Mouse (Mus musculus): ENCODE data around the gene Cfap65.

Gene Cfap65

GRCm38 (mm10) chr1:74936221-74936830 is 927 bp upstream of the Cfap65 start:
- no peak for DNase-seq

GRCm38 (mm10) chr1:74927621-74928296 is 7.6 kb downstream of the Cfap65 start:
- no peak for DNase-seq

GRCm38 (mm10) chr1:74926721-74927120 is 8.7 kb downstream of the Cfap65 start:
- DNase-seq = peak; percentile 34

GRCm38 (mm10) chr1:74924464-74924863 is 10.9 kb downstream of the Cfap65 start:
- DNase-seq = no peak

- no peak for DNase-seq
These were observed 19.7 kb downstream of the Cfap65 start for GRCm38 (mm10) chr1:74915706-74916105.

GRCm38 (mm10) chr1:74902191-74902590 is 33.2 kb downstream of the Cfap65 start:
- DNase-seq = no peak

- peak; percentile 39 for DNase-seq
These were observed 33.7 kb downstream of the Cfap65 start for GRCm38 (mm10) chr1:74901686-74902085.

- DNase-seq = no peak
These were observed 34.8 kb downstream of the Cfap65 start for GRCm38 (mm10) chr1:74900341-74901285.

GRCm38 (mm10) chr1:74898656-74899431 is 36.6 kb downstream of the Cfap65 start:
- DNase-seq = no peak

- no peak for DNase-seq
These were observed 37.4 kb downstream of the Cfap65 start for GRCm38 (mm10) chr1:74897976-74898375.

GRCm38 (mm10) chr1:74894966-74895365 is 40.4 kb downstream of the Cfap65 start:
- DNase-seq = peak; percentile 66

- peak; percentile 33 for DNase-seq
These were observed 42.1 kb downstream of the Cfap65 start, which contains the start of gene Cryba2 for GRCm38 (mm10) chr1:74893134-74893855. Gene Cryba2, minus strand, starts transcription at chr1:74893143.

GRCm38 (mm10) chr1:74892351-74893133 is 42.9 kb downstream of the Cfap65 start:
- no peak for DNase-seq

- DNase-seq = no peak
These were observed 43.9 kb downstream of the Cfap65 start for GRCm38 (mm10) chr1:74891513-74891912.

GRCm38 (mm10) chr1:74885369-74886042 is 49.9 kb downstream of the Cfap65 start, which contains the start of gene Fev:
Gene Fev, minus strand, starts transcription at chr1:74885419.
- no peak for DNase-seq

GRCm38 (mm10) chr1:74884196-74885141 is 50.9 kb downstream of the Cfap65 start:
- no peak for DNase-seq

GRCm38 (mm10) chr1:74883441-74883840 is 52.0 kb downstream of the Cfap65 start:
- DNase-seq = no peak

- no peak for DNase-seq
These were observed 52.6 kb downstream of the Cfap65 start for GRCm38 (mm10) chr1:74882828-74883227.

Data from right cerebral cortex, adult 18-20 months (tissue).